Mouse (Mus musculus) midbrain, embryonic 10.5 days (tissue): ENCODE results near the gene Olfr1151. TPM values are rescaled to one million over a fixed set of nuclear protein-coding genes. Genes with fewer than 3 reads are reported as not detected.

ENCODE experiments used
- DNase-seq: peaks from one replicate; pipeline ENCODE4 v3.0.0-alpha.2; 2017; ENCODE audit warnings: low spot score
- H3K27ac ChIP-seq: fragments of 300-500 bp; sonication (generic); replicated peaks from 2 replicates; pipeline ENCODE4 v1.5.1; 2016; ENCODE audit warnings: mild to moderate bottlenecking
- H3K27me3 ChIP-seq: fragments of 300-500 bp; sonication (generic); 2 replicates; pipeline ENCODE4 v1.6.1; 2016; ENCODE audit warnings: low read depth, mild to moderate bottlenecking; ENCODE audit not compliant: poor library complexity, severe bottlenecking
- H3K36me3 ChIP-seq: fragments of 300-500 bp; sonication (generic); 2 replicates; pipeline ENCODE4 v1.6.1; 2016; ENCODE audit warnings: mild to moderate bottlenecking, moderate library complexity
- H3K4me1 ChIP-seq: fragments of 300-500 bp; sonication (generic); 2 replicates; pipeline ENCODE4 v1.6.1; 2016
- H3K4me3 ChIP-seq: fragments of 300-500 bp; sonication (generic); 2 replicates; pipeline ENCODE4 v1.5.1; 2016; ENCODE audit warnings: mild to moderate bottlenecking, moderate library complexity
- H3K9me3 ChIP-seq: fragments of 300-500 bp; sonication (generic); replicated peaks from 2 replicates; pipeline ENCODE4 v1.6.1; 2016; ENCODE audit warnings: mild to moderate bottlenecking
- WGBS: fragments of 180-500 bp; shearing (Covaris S2); methylation state at CpG from one replicate; pipeline ENCODE4 v1.1.7; 2016; 5-methylcytosine and 5-hydroxymethylcytosine counted together
- polyA plus RNA-seq: library from polyadenylated mRNA; unstranded; fragments of >200 nt; fragmentation: Nextera tagmentation; extraction: Ambion mirVana; gene quantifications from 2 replicates; pipeline ENCODE4 v1.2.1, GENCODE M21; 2016

Gene Olfr1151
- not detected in 2 replicates for polyA plus RNA-seq

DNA sequence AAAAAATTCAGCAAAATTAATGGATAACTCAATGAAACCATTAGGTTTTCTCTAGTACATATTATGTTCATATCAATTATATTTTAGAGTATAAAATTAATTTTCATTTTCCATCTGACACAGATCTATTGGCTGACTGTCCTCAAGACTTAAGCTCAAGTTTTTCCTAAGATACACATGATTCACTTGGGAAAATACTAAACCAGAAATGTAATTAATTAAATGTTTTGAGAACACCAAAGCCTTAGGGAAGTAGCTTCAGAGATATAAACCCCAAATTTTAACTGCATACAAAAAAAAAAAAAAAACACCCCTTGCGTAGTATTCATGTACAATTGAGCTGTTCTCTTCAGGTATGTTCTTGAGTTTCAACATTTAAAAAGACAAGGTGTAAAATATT lies at the start of gene Olfr1151:
Olfr1151 (plus strand) TSS at position 301 of the 400 bp plus-strand sequence.
- WGBS = 91% methylated on average over 1 of the region's 1 CpGs
- no peaks in the 10 kb centered on the region for H3K4me1 ChIP-seq
- H3K27me3 ChIP-seq = no peaks in the 10 kb centered on the region
- H3K9me3 ChIP-seq = no peaks in the 10 kb centered on the region
- DNase-seq = no peak
- no peak within 1 kb of the TSS for H3K27ac ChIP-seq
- no peaks in the 10 kb centered on the region for H3K36me3 ChIP-seq
- H3K4me3 ChIP-seq = no peak within 1 kb of the TSS

DNA sequence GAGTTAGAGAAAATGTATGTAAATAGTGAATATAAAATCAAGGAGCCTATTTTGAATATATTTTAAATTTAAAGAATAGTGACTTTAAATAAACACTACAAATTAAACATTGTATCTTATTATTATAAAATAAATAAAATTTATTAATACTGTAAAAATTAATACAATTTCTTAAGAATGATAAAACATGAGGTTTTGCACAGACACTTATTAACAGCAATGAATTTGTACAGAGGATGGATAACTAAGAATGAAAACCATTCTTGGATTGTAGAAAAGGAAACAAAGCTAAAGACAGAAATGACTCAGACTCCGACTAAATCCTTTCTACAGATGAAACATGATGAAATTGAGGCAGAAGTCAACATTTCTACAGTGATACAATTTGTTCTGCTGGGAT lies 46.1 kb upstream of the Olfr1151 start, which contains the start of gene Olfr1145:
Olfr1145 (plus strand) TSS at position 301 of the 400 bp plus-strand sequence.
- no peak within 1 kb of the TSS for H3K4me3 ChIP-seq
- 90% methylated on average over 1 of the region's 1 CpGs for WGBS

DNA sequence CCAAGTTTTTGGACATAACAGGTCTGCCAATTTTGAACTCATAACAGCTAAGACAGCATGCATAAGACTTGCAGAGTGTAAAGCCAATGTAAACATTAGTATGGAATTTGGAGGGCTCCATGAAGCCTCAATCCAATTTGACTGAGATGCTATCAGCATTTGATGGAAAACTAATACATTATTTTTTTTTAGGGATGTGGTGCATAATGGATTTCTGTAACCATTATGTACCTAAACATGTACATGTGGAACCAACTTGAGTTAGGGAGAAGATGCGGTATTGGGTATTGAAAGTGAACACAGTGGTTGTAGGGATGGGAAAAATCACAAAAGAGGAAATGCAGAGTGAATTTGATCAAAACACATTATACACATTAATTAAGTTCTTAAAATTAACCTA lies 25.4 kb upstream of the Olfr1151 start, which contains the start of gene Olfr1148:
Olfr1148 (plus strand) TSS at position 301 of the 400 bp plus-strand sequence.
- H3K9me3 ChIP-seq = no peaks in the 10 kb centered on the region
- no peaks in the 10 kb centered on the region for H3K36me3 ChIP-seq
- no peak within 1 kb of the TSS for H3K27ac ChIP-seq
- no peak for DNase-seq
- H3K4me1 ChIP-seq = no peaks in the 10 kb centered on the region
- no peaks in the 10 kb centered on the region for H3K27me3 ChIP-seq
- WGBS = 97% methylated on average over 1 of the region's 1 CpGs
- H3K4me3 ChIP-seq = no peak within 1 kb of the TSS

More for the DNA sequence above, 46.1 kb upstream of the Olfr1151 start, which contains the start of gene Olfr1145:
- Histone ChIP-seq H3K27me3 (no peaks in the 10 kb centered on the region), H3K27ac (no peak within 1 kb of the TSS), H3K4me1 (no peaks in the 10 kb centered on the region), H3K9me3 (no peaks in the 10 kb centered on the region), H3K36me3 (no peaks in the 10 kb centered on the region)
- no peak for DNase-seq

DNA sequence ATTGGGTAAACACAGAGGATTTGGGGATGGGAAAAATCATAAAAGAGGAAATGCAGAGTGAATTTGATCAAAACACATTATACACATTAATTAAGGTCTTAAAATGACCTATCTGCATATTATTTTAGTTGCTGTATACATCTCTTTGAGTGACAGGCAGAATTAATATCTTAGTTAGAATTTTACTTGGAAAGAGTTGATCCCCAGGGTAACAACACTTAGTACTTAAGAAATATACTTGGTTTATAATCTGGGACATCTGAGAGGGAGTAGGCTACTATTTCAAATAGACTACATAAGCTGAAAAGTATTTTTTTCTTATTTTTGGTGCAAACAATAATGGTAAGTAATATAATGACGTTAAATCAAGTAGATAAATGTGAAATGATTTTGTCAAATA lies 12.0 kb upstream of the Olfr1151 start, which contains the start of gene Olfr1150-ps1:
Olfr1150-ps1 (plus strand) TSS at position 301 of the 400 bp plus-strand sequence.
- no peak within 1 kb of the TSS for H3K27ac ChIP-seq
- H3K27me3 ChIP-seq = no peaks in the 10 kb centered on the region
- no peaks in the 10 kb centered on the region for H3K4me1 ChIP-seq
- H3K9me3 ChIP-seq = no peaks in the 10 kb centered on the region
- H3K4me3 ChIP-seq = no peak within 1 kb of the TSS
- WGBS = 79% methylated on average over 1 of the region's 1 CpGs
- no peaks in the 10 kb centered on the region for H3K36me3 ChIP-seq
- DNase-seq = no peak

DNA sequence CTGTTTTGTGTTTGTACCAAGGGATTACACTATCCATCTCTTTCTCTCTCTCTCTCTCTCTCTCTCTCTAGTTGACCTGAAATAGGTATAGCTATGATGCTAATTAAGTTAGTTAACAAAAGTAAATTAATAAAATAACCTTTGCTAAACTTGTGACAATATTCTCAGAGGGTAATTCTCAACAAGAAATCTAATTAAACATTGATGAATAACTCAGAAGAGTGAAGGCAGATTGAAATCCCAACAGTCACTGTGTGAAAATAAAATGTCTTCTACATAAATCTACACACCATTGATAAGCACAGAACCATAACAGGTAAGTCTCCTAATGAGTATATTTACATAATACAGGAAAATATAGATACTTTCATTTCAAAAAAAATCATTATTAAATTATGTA lies 10.5 kb downstream of the Olfr1151 start, which contains the start of gene Olfr1152:
Olfr1152 (plus strand) TSS at position 301 of the 400 bp plus-strand sequence.
- Histone ChIP-seq H3K27me3 (no peaks in the 10 kb centered on the region), H3K36me3 (no peaks in the 10 kb centered on the region), H3K27ac (no peak within 1 kb of the TSS), H3K4me1 (no peaks in the 10 kb centered on the region), H3K4me3 (no peak within 1 kb of the TSS), H3K9me3 (0 out of 2 replicates have a peak, but pooled peaks cover 4% of the 10 kb centered on the region)
- DNase-seq = no peak

DNA sequence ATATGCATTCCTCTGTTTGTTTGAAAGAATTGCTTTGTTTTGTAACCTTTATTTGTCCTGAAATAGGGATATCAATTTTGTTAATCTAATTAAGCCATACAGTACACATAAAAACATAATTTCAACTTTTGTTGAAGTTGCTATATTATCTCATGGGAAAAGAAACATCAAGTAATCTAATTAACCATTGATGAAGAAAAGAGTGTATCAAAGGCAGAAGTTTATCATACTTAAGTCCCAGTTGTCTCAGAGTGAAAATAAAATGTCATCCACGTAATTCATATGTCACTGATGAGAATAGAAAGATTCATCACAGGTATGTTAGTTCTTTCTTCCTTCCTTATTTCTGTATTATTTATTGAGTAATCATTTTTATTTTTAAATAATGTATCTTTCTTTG lies 39.0 kb downstream of the Olfr1151 start, which contains the start of gene Olfr1153:
Olfr1153 (plus strand) TSS at position 301 of the 400 bp plus-strand sequence.
- H3K4me1 ChIP-seq = no peaks in the 10 kb centered on the region
- DNase-seq = no peak
- H3K27ac ChIP-seq = no peak within 1 kb of the TSS
- 79% methylated on average over 1 of the region's 1 CpGs for WGBS
- peaks cover 4% of the 10 kb centered on the region; the same call in 1 of the 2 replicates for H3K9me3 ChIP-seq
- no peaks in the 10 kb centered on the region for H3K27me3 ChIP-seq
- H3K4me3 ChIP-seq = no peak within 1 kb of the TSS
- no peaks in the 10 kb centered on the region for H3K36me3 ChIP-seq

DNA sequence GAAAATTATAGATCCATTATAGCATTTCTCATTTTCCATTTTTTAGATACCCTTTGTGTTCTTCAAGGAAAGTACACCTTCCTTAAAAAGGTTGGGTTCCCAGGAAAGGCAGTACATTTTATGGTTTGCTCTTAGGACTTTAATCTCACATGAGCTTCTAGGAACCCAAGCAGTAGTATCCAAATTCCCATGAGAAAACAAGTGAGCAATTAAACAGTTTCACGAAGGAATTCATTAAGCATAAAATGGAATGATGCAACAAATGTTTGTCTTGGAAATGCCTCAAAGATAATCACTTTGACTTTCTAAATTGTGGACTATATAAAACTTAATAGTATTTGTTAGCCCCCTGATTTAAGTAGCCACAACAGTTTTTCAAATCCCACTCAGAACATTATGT lies 49.4 kb downstream of the Olfr1151 start, which contains the start of gene Olfr1154:
Olfr1154 (minus strand) TSS at position 101 of the 400 bp plus-strand sequence.
- Histone ChIP-seq H3K9me3 (no peaks in the 10 kb centered on the region), H3K27ac (no peak within 1 kb of the TSS), H3K4me3 (no peak within 1 kb of the TSS), H3K36me3 (no peaks in the 10 kb centered on the region), H3K4me1 (no peaks in the 10 kb centered on the region), H3K27me3 (no peaks in the 10 kb centered on the region)
- WGBS = 91% methylated on average over 1 of the region's 1 CpGs
- no peak for DNase-seq

Other genes starting within 250 kb of the Olfr1151 start
- gene Olfr1130, start 249.7 kb upstream of the Olfr1151 start, polyA plus RNA-seq = not detected in 2 replicates
- gene Olfr1131, start 228.8 kb upstream of the Olfr1151 start, polyA plus RNA-seq = not detected in 2 replicates
- not detected in 2 replicates for gene Olfr1132, start 218.3 kb upstream of the Olfr1151 start, polyA plus RNA-seq
- gene Olfr1133, start 208.5 kb upstream of the Olfr1151 start, polyA plus RNA-seq = not detected in 2 replicates
- gene Olfr1134, start 197.4 kb upstream of the Olfr1151 start, polyA plus RNA-seq = not detected in 2 replicates
- not detected in 2 replicates for gene Olfr1135, start 182.2 kb upstream of the Olfr1151 start, polyA plus RNA-seq
- gene Olfr1136, start 161.9 kb upstream of the Olfr1151 start, polyA plus RNA-seq = not detected in 2 replicates
- not detected in 2 replicates for gene Olfr1137, start 142.7 kb upstream of the Olfr1151 start, polyA plus RNA-seq
- gene Olfr1138, start 115.9 kb upstream of the Olfr1151 start, polyA plus RNA-seq = not detected in 2 replicates
- gene Olfr1140, start 112.1 kb upstream of the Olfr1151 start, polyA plus RNA-seq = not detected in 2 replicates
- not detected in 2 replicates for gene Olfr1141, start 101.9 kb upstream of the Olfr1151 start, polyA plus RNA-seq
- not detected in 2 replicates for gene Olfr152, start 76.4 kb upstream of the Olfr1151 start, polyA plus RNA-seq
- gene Olfr1143, start 55.3 kb upstream of the Olfr1151 start, polyA plus RNA-seq = not detected in 2 replicates
- gene Olfr1145, start 46.0 kb upstream of the Olfr1151 start, polyA plus RNA-seq = not detected in 2 replicates
- gene Olfr1148, start 25.3 kb upstream of the Olfr1151 start, polyA plus RNA-seq = not detected in 2 replicates
- not detected in 2 replicates for gene Olfr1150-ps1, start 11.9 kb upstream of the Olfr1151 start, polyA plus RNA-seq
- 0.01 and 0.02 TPM in 2 replicates for gene Olfr1152, start 10.6 kb downstream of the Olfr1151 start, polyA plus RNA-seq
- not detected in 2 replicates for gene Olfr1153, start 39.1 kb downstream of the Olfr1151 start, polyA plus RNA-seq
- gene Olfr1154, start 49.3 kb downstream of the Olfr1151 start, polyA plus RNA-seq = not detected in 2 replicates
- not detected in 2 replicates for gene Olfr1155, start 89.3 kb downstream of the Olfr1151 start, polyA plus RNA-seq
- not detected in 2 replicates for gene Olfr1156, start 97.2 kb downstream of the Olfr1151 start, polyA plus RNA-seq
- not detected in 2 replicates for gene Olfr1157, start 112.4 kb downstream of the Olfr1151 start, polyA plus RNA-seq
- not detected in 2 replicates for gene Olfr74, start 118.8 kb downstream of the Olfr1151 start, polyA plus RNA-seq
- not detected in 2 replicates for gene Olfr1158, start 134.3 kb downstream of the Olfr1151 start, polyA plus RNA-seq
- not detected in 2 replicates for gene Olfr1160, start 152.4 kb downstream of the Olfr1151 start, polyA plus RNA-seq
- not detected in 2 replicates for gene Olfr1161, start 166.9 kb downstream of the Olfr1151 start, polyA plus RNA-seq
- gene Olfr73, start 181.8 kb downstream of the Olfr1151 start, polyA plus RNA-seq = not detected in 2 replicates
- not detected in 2 replicates for gene Olfr1162, start 195.3 kb downstream of the Olfr1151 start, polyA plus RNA-seq
- not detected in 2 replicates for gene Olfr1163, start 216.0 kb downstream of the Olfr1151 start, polyA plus RNA-seq
- not detected in 2 replicates for gene Olfr1164, start 238.1 kb downstream of the Olfr1151 start, polyA plus RNA-seq